Mouse (Mus musculus) Patski (cell line): Measurements from ENCODE around the gene Syt13. TPM values are rescaled to one million over a fixed set of nuclear protein-coding genes. Genes with fewer than 3 reads are reported as not detected.
A peak's percentile ranks its signal among the peaks of the same experiment; 100 is the strongest.

ENCODE experiments used
- ATAC-seq: fragments of 100-300 bp; one replicate; pipeline ENCODE4 v1.8.0; 2021
- CTCF ChIA-PET: fragments of 350-600 bp; sonication (Branson Sonifier 250); formaldehyde crosslinking; loops from one replicate; lab custom pipeline; 2022; ENCODE audit warnings: inconsistent platforms; lab: Charles Lee
- POLR2A ChIA-PET: fragments of 350-600 bp; sonication (Branson Sonifier 250); formaldehyde crosslinking; loops from one replicate; lab custom pipeline; 2022; ENCODE audit warnings: antibody characterized with exemption, inconsistent platforms; lab: Charles Lee
- DNase-seq: peaks from one replicate; pipeline ENCODE4 v3.0.0-alpha.2; 2011; ENCODE audit warnings: low read depth, low spot score
- H3K27me3 ChIP-seq: fragments of 371-371 bp; one replicate; pipeline ENCODE4 v1.5.1; 2021
- CTCF ChIP-seq: fragments of 100-300 bp; IDR thresholded peaks from one replicate; pipeline ENCODE4 v1.5.1; 2021
- in situ Hi-C: fragments of 300-500 bp; cut with MboI; formaldehyde crosslinking; loops from 3 replicates; pipeline ENCODE4 v1.11.1; 2018; ENCODE audit warnings: low pct_unique_long_range_greater_than_20kb, mixed read lengths
- polyA plus RNA-seq: library from polyadenylated mRNA; unstranded; gene quantifications from one replicate; pipeline ENCODE4 v1.2.3, GENCODE M21; 2021

The Syt13 gene
- polyA plus RNA-seq, 1 experiment from 2014 or later, result 0.14 TPM

DNA sequence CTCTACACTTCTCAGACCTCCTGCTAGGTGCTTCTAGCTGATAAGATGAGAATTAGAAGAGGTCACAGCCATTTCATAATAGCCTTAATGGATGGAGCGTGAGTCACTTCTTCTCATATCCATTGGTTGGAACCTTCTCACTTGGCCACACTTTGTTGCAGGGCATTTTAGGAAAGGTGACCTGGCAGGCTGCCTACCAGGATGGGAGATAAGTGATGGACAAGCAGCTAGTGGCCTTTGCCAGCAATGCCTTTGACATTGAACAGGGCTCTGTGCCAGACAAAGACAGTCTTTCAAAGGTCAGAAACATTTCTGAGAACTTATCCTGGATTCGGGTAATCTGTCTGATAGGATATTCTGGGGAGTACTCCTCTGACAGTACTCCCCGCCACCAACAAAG is 28.5 kb downstream of the Syt13 start:
- in situ Hi-C loops, result no loop called here
- no peak for ATAC-seq
- CTCF ChIA-PET, result no interaction called here
- no peak for DNase-seq
- POLR2A ChIA-PET, result no interaction called here
- TF ChIP-seq CTCF, result no peak
- H3K27me3 ChIP-seq, result no peaks in the 10 kb centered on the region

DNA sequence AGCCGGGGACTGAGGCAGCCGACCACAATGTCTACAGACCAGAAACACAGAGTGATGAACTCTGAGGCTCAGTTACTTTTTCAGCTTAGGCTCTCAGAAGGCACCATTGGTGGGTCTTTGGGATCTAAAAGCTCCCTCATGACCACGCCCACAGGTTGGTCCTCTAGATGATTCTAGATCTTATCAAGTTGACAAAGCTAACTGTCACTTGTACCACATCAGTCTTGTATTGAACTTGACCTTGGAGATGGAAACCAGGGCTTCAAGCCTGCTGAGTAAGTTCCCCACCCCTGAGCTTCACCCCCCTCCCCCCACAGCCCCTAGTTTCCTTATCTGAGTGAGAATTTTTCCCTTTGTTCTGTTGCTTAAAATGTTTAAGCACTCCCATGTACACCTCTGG is 29.5 kb downstream of the Syt13 start:
- ATAC-seq (no peak), DNase-seq (no peak)
- CTCF ChIA-PET, result interaction anchor here (1.6 kb wide), 1 partner anchor 10 kb away, joined by 6 read pairs; no protein-coding TSS in a partner anchor
- in situ Hi-C loops, result no loop called here
- no peaks in the 10 kb centered on the region for H3K27me3 ChIP-seq
- TF ChIP-seq CTCF, result no peak
- POLR2A ChIA-PET, result no interaction called here

DNA sequence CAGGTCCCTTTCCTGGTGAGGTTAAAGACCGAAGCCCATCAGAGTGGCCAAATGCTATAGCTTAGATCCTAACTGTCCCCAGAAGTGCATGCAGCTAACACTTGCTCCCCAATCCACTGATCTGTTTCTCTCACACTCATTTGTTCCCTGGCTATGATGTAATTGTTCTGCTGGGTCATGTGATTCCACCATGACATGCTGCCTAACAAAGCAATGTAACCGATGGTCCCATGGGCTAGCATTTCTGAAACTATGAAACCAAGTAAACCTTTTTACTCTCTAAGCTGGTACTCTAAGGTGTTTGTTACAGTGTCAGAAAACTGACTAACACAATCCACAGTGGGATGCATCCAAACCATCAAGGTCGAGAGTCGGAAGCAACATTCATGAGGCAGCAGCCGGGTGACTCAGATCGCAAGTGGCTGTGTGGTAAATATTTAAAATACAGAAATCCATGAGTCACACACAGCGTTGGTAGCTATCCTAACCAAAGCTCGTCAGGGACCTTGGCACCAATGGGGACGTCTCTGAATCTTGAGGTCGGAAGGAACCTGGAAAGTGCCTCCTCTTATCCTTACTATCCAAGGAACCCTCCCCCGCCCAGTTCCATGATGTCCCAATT is 30.3 kb downstream of the Syt13 start:
- ATAC-seq (no peak), DNase-seq (no peak)
- POLR2A ChIA-PET, result no interaction called here
- no peaks in the 10 kb centered on the region for H3K27me3 ChIP-seq
- in situ Hi-C loops, result no loop called here
- no peak for TF ChIP-seq CTCF
- CTCF ChIA-PET, result interaction anchor here (1.6 kb wide), 1 partner anchor 10 kb away, joined by 6 read pairs; no protein-coding TSS in a partner anchor

DNA sequence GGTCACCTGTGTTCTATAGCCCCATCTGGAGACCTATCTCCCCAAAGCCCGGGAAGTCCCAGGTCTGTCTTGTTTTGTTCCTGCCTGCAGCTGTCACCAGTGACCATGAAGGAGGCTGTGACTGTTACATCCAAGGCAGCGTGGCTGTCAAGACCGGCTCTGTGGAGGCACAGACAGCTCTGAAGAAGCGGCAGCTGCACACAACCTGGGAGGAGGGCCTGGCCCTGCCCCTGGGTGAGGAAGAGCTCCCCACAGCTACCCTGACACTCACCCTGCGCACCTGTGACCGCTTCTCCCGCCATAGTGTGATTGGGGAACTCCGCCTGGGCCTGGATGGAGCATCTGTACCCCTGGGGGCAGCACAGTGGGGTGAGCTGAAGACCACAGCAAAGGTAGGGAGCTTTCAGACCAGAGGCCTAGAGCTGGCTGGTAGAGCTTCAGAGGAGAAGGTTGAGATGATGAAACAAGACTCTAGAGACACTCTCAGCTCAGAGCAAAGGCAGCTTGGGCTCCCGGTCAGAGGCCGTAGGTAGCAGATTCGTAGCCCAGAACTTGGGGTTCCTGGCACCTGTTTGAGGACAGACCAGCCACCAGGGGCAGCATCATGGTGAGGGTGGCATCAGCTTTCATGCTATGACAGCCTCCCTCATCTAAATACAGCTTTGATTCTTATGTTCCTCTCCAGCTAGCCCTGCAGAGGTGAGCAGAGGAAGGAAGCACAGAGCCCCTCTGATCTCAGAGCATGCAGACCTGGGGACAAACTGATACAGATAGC is 31.1 kb downstream of the Syt13 start:
- DNase-seq, result no peak
- CTCF ChIA-PET, result interaction anchor here (0.9 to 1.6 kb wide), 3 partner anchors 9 to 11 kb away, joined by 4 to 6 read pairs (median 5); no protein-coding TSS in a partner anchor
- POLR2A ChIA-PET, result interaction anchor here (0.6 kb wide), 1 partner anchor 54 kb away, joined by 4 read pairs; no protein-coding TSS in a partner anchor
- no peak for TF ChIP-seq CTCF
- H3K27me3 ChIP-seq, result no peaks in the 10 kb centered on the region
- no peak for ATAC-seq
- in situ Hi-C loops, result no loop called here

GRCm38 (mm10) chr2:92947981-92948698 is 33.2 kb downstream of the Syt13 start:
- DNase-seq (no peak), ATAC-seq (peak; percentile 27)
- ChIA-PET CTCF (interaction anchor here (0.8 kb wide), 1 partner anchor 37 kb away, joined by 3 read pairs; no protein-coding TSS in a partner anchor), POLR2A (no interaction called here)
- H3K27me3 ChIP-seq, result no peaks in the 10 kb centered on the region
- TF ChIP-seq CTCF, result no peak
- in situ Hi-C loops, result no loop called here

DNA sequence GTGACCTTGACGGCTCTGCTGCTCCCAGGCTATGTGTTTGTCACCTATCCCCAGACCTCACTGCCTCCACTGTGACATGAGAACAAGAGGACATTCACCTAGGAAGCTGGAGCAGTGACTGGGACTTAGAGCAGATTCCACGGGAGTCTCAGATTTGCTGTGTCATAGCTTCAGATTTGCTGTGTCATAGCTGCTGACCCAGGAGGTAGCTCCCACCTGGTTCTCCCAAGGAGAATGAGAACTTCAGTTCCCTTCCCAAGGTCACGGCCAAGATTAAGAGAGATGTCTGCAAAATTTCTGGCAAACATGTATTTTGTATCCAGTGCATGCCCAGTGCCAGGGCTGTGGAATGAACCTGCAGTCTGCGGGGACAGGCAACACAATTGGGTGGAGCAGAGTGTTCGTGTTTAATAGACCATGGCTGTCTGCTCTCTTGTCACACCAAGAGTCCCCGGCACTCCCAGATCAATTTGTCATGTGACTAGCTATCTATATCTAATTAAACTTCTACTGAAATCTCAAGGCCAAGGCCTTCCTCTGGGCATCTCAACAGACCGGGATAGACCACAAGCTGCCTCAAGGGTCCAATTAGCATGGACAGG is 33.9 kb downstream of the Syt13 start:
- in situ Hi-C loops, result no loop called here
- ATAC-seq, result no peak
- ChIA-PET CTCF (interaction anchor here (0.8 kb wide), 1 partner anchor 38 kb away, joined by 3 read pairs; no protein-coding TSS in a partner anchor), POLR2A (no interaction called here)
- TF ChIP-seq CTCF, result no peak
- no peaks in the 10 kb centered on the region for H3K27me3 ChIP-seq
- DNase-seq, result no peak

- DNase-seq (no peak), ATAC-seq (peak; percentile 28)
- CTCF ChIA-PET, result no interaction called here
- in situ Hi-C loops, result no loop called here
- no peak for TF ChIP-seq CTCF
- POLR2A ChIA-PET, result no interaction called here
- H3K27me3 ChIP-seq, result no peaks in the 10 kb centered on the region
These were observed 34.6 kb downstream of the Syt13 start for GRCm38 (mm10) chr2:92949518-92949917.

- DNase-seq (no peak), ATAC-seq (no peak)
- TF ChIP-seq CTCF, result no peak
- peaks cover 4% of the 10 kb centered on the region for H3K27me3 ChIP-seq
- in situ Hi-C loops, result no loop called here
- ChIA-PET CTCF (interaction anchor here (1.4 to 1.7 kb wide), 2 partner anchors 23 to 28 kb away, joined by 3 to 4 read pairs; no protein-coding TSS in a partner anchor), POLR2A (no interaction called here)
These were observed 38.6 kb downstream of the Syt13 start for GRCm38 (mm10) chr2:92953450-92953849.

DNA sequence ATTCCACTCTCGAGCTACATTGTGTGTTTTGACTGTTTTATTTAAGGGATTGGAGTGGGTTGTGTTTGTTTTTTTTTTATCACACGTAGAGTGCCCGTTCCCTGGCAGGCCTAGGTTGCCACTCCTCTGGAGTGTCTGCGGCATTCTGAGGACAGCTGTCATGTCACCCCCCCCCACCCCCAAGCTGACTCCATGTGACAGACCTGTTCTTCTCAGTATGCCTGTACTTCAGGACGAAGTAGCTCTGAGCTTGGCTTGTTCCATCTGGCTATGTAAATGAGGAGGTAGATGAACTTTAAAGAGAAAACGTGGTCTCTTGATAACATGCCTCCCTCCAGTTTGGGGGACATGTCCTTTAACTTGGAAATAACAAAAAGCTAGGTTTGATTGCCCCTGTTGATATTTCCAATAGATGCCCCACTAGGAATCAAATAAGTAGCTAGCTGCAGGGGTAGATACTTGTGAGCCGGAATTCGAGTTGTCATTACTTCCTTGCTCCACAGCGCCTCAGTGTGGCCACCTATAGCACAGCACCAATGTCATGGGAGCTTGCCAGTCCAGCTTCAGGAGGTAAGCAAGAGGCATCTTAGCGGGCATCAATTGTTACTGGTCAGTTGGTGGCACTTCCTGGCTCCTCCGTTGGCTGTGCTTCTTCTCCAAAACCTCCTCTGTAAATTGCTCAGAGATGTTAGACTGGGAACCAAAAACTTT is 39.7 kb downstream of the Syt13 start:
- CTCF ChIA-PET, result interaction anchor here (0.6 to 1.7 kb wide), 15 partner anchors 8 to 219 kb away, joined by 3 to 6 read pairs (median 3); no protein-coding TSS in a partner anchor
- POLR2A ChIA-PET, result interaction anchor here (0.6 to 1.1 kb wide), 3 partner anchors 9 to 319 kb away, joined by 4 read pairs; no protein-coding TSS in a partner anchor
- ATAC-seq (no peak), DNase-seq (no peak)
- in situ Hi-C loops, result loop anchor here (5.0 kb wide), 2 partner anchors 42 to 98 kb away; no protein-coding TSS in a partner anchor
- H3K27me3 ChIP-seq, result peaks cover 4% of the 10 kb centered on the region
- TF ChIP-seq CTCF, result peak; percentile 91
